Mouse (Mus musculus): Measurements from ENCODE around the gene Plekhh3. TPM values are rescaled to one million over a fixed set of nuclear protein-coding genes. Genes with fewer than 3 reads are reported as not detected.

The Plekhh3 gene
- polyA plus RNA-seq, 1 experiment from 2014 or later, result 1.1 TPM

DNA sequence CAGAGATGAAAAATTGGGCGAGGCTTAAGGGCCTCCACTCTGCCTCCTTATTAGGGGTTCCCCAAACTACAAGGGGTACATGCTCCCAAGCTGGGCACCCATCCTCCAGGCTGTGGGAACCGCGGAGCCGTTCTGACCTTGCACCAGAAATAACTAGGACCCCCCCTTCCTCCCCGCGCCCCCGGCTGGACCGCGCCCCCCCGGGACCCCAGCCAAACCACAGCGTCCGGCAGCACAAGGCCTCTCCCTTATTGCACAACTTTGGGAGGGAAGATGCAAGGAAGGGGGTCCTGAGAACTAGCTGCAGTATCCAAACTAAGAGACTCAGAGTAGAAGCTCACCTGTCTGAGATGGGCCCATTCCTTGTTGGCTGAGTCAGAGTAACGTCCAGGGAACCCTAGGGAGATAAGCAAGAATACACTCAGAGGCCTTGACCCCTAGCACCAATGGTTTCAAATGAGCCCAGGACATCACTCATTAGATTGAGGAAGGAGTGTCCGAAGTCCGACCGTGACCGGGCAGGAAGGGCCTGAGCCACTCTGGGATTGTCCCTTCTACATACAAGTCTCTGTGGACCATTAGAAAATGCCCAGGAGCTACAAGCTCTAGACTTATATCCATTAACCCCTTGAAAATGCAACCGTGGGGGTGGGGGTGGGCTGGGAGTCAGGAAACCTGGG, 2.7 kb downstream of the Plekhh3 start:
- Histone ChIP-seq H3K27me3 (peaks cover 100% of the 10 kb centered on the region), H3K4me3 (replicated peaks) (no peak overlapping the region), H3K4me1 (replicated peaks) (peaks cover 71% of the 10 kb centered on the region), H3K9ac (no peak overlapping the region), H3K4me2 (no peak overlapping the region), H3K9me3 (replicated peaks) (no peaks in the 10 kb centered on the region), H3K27ac (no peak overlapping the region), H3K36me3 (peaks cover 13% of the 10 kb centered on the region; the same call in 1 of the 2 replicates)
- DNase-seq (no peak), ATAC-seq (ENCODE audit: low read depth) (no peak)
- 30% methylated on average over 18 of the region's 18 CpGs for WGBS (ENCODE audit: insufficient replicate concordance)

DNA sequence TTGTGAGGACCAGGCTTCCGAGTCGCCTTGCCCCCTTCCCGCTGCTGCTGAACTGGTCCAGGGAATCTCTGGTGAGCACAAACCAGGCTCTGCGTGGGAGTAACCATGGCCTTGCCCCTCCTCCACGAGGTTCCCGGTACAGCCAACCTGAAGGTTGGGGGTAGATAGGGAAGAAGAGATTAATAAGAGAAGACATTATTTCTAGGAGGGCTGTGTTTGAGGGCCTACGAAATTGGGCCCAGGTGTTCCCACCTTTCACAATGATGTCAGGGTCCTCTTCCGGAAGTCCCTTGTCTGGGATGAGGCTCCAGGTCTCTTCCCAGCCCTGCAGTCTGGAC, 3.2 kb downstream of the Plekhh3 start:
- no peak overlapping the region for H3K4me2 ChIP-seq
- H3K36me3 ChIP-seq, result peaks cover 13% of the 10 kb centered on the region; the same call in 1 of the 2 replicates
- DNase-seq (no peak), ATAC-seq (ENCODE audit: low read depth) (no peak)
- no peak overlapping the region for H3K4me3 ChIP-seq (replicated peaks)
- H3K4me1 ChIP-seq (replicated peaks), result peaks cover 70% of the 10 kb centered on the region
- H3K9ac ChIP-seq, result no peak overlapping the region
- WGBS (ENCODE audit: insufficient replicate concordance), result 18% methylated on average over 8 of the region's 8 CpGs
- peaks cover 100% of the 10 kb centered on the region for H3K27me3 ChIP-seq
- no peak overlapping the region for H3K27ac ChIP-seq
- H3K9me3 ChIP-seq (replicated peaks), result no peaks in the 10 kb centered on the region

DNA sequence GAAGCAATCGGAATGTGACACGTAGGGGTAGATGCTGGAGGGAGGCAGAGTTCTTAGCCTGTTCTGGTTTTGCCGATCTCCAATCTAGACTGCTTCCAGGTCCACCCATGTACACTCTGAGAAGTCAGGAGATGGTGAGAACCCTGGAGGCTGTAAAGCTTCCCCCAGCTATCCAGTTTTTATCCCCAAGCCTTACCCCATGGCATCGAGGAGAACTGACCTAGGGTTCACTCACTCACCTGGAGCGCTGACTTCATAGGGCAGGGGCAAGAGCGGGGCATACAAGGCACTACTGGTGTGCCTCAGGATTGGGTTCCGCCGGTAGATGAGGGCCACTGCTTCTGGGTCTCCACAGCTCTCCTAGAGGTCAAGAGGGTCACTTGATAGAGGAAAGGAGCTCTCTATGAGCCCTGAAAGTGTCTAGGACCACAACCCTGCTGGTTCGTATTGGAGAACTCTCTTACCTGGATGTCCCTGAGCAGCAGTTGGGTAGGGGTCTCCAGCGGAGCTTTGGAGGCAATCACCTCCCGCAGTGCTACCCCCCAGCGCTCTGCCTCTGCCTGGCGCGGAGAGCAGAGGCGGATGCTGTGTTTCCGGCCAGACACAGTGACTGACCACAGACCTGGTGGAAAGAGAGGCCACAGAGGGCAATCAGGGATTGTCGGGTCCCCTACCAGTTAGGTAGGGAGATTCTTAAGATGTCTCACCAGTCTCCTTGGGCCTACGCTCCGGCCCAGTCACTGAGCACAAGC, 3.8 kb downstream of the Plekhh3 start:
- H3K4me3 ChIP-seq (replicated peaks), result no peak overlapping the region
- ATAC-seq (ENCODE audit: low read depth), result no peak
- 32% methylated on average over 19 of the region's 19 CpGs for WGBS (ENCODE audit: insufficient replicate concordance)
- peaks cover 69% of the 10 kb centered on the region for H3K4me1 ChIP-seq (replicated peaks)
- H3K9ac ChIP-seq, result no peak overlapping the region
- no peak overlapping the region for H3K4me2 ChIP-seq
- peaks cover 13% of the 10 kb centered on the region; the same call in 1 of the 2 replicates for H3K36me3 ChIP-seq
- H3K9me3 ChIP-seq (replicated peaks), result no peaks in the 10 kb centered on the region
- peaks cover 100% of the 10 kb centered on the region for H3K27me3 ChIP-seq
- H3K27ac ChIP-seq, result no peak overlapping the region
- no peak for DNase-seq

DNA sequence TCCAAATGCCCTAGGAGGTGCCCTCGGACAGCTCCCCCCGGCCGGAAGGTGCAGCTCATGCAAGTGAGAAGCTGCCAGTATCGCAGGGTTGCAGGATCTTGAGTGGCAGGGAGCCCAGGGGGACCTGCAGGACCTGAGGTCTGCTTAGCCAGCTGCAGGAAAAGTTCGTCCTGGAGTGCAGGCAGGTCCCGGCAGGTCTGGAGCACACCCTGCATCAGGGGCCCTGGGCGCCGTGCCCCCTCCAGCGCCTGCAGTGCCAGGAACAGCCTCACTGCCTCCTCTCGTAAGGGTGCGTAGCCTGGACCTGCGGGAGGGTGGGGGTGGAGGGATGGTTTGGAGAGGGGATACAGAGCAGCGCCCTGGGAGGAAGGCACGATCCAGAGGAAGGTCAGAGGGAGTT, 4.8 kb downstream of the Plekhh3 start:
- Histone ChIP-seq H3K4me3 (replicated peaks) (no peak overlapping the region), H3K4me2 (no peak overlapping the region), H3K27ac (no peak overlapping the region), H3K36me3 (peaks cover 13% of the 10 kb centered on the region; the same call in 1 of the 2 replicates), H3K9me3 (replicated peaks) (no peaks in the 10 kb centered on the region), H3K4me1 (replicated peaks) (peaks cover 60% of the 10 kb centered on the region), H3K27me3 (peaks cover 100% of the 10 kb centered on the region), H3K9ac (no peak overlapping the region)
- DNase-seq, result no peak
- WGBS (ENCODE audit: insufficient replicate concordance), result 51% methylated on average over 14 of the region's 14 CpGs
- ATAC-seq (ENCODE audit: low read depth), result no peak

DNA sequence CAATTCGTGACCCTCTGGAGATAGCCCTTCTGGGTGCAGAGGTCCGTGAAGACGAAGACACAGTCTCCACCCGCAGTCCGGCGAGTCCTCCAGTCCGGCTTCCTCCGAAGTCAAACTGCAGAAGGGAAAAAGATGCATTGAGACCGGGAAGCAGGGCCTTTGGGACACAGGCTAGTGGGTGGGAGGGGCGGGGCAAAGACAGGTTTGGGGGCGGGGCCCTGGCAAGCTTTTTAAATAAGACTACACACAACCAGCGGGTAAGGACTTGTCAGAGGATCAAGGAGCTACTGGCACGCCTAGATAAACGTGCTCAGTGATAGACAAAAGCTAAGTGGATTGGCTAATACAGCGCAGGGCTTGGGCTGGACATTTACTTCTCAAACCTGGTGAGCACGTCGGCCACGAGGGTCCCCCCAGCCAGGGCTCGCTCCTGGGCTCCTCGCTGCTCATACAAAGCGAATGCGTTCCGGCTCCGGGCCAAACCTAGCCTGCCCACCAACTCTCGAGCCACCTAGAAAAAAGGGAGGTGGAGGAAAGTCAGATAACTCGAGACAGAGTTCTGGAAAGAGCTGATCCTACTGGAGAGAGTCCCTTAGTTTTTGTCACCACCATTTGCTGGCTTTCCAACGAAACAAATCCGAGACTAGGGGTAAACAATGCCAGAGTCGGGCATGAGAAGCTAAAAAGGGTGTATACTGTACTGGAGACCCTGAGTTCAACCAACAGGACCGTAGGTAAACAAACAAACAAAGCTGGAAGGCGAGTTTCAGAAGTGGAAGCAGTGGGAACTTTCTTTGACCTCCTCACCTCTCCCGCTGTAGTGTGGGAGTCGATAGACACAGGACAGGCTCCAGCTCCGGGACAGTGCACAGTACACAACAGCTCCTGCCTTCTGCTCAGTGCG, 6.2 kb downstream of the Plekhh3 start:
- 17% methylated on average over 35 of the region's 35 CpGs for WGBS (ENCODE audit: insufficient replicate concordance)
- Histone ChIP-seq H3K36me3 (peaks cover 13% of the 10 kb centered on the region; the same call in 1 of the 2 replicates), H3K4me2 (peak overlapping the region; percentile 49; the same call in 1 of the 2 replicates), H3K9me3 (replicated peaks) (no peaks in the 10 kb centered on the region), H3K4me3 (replicated peaks) (peak overlapping the region; percentile 32), H3K4me1 (replicated peaks) (peaks cover 48% of the 10 kb centered on the region), H3K27ac (no peak overlapping the region), H3K9ac (no peak overlapping the region), H3K27me3 (peaks cover 96% of the 10 kb centered on the region)
- ATAC-seq (ENCODE audit: low read depth) (peak; percentile 42; the same call in 1 of the 2 replicates), DNase-seq (no peak)

DNA sequence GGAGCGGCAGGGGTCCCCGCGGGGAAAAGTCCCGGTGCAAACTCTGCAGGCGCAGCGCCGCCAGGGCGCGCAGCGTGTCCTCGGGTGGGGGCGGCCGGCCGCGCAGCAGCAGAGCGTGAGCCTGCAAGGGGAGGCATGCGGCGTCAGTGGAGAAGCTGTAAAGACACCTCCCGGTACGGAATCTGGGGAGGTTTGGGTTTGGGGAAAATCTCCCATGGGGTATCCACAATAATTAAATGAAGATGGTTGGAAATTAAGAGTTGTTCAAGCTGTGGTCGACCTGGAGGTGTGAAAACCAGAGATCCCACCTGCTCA, 6.8 kb downstream of the Plekhh3 start:
- 25% methylated on average over 21 of the region's 21 CpGs for WGBS (ENCODE audit: insufficient replicate concordance)
- H3K27me3 ChIP-seq, result peaks cover 94% of the 10 kb centered on the region
- H3K36me3 ChIP-seq, result peaks cover 13% of the 10 kb centered on the region; the same call in 1 of the 2 replicates
- H3K9me3 ChIP-seq (replicated peaks), result no peaks in the 10 kb centered on the region
- DNase-seq, result no peak
- H3K27ac ChIP-seq, result no peak overlapping the region
- peak overlapping the region; percentile 32 for H3K4me3 ChIP-seq (replicated peaks)
- peak overlapping the region; percentile 49 for H3K4me2 ChIP-seq
- peaks cover 41% of the 10 kb centered on the region for H3K4me1 ChIP-seq (replicated peaks)
- no peak overlapping the region for H3K9ac ChIP-seq
- no peak for ATAC-seq (ENCODE audit: low read depth)

DNA sequence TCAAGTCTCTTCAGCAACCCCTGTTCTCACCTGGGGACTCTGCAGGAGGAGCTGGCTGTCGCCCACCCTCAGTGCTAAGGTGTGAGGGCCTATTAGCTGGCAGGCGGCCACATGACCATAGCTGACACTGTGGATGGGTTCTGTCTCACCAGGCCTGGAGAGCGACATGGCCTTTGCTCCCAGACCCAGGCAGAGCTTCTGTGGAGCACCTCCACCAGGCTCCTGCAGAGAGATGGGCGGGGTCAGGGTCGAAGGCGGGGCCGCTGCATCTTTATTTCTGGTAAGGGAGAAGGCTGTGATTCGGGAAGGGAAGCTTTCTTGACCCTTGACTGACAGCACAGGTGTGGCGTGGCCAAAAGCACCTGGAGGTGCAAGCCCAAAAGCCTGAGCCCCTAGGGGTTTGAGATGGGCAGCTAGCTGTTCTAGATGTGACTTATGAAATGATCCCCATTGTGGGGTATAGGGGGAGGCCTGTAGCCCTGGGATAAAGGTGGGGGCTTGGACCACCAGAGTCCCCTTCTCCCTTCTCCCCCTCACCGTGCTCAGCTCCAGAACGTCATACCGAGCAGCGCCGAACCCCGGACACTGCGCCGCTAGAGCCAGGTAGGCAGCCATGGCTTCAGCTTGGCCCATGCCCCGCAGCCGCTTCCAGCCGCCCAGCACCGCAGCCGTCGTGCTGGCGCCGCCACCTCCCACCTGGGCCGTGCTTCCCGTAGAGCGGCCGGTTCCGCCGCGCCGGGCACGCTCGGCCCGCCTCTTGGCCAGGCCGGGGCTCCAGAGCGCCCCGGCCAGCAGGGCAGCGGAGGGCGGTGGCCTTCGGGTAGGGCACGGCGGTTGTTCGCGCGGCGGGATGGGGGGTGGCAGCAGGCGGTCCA, 7.4 kb downstream of the Plekhh3 start:
- Histone ChIP-seq H3K27me3 (peaks cover 94% of the 10 kb centered on the region), H3K36me3 (peaks cover 13% of the 10 kb centered on the region; the same call in 1 of the 2 replicates), H3K27ac (no peak overlapping the region), H3K4me1 (replicated peaks) (peaks cover 36% of the 10 kb centered on the region), H3K9me3 (replicated peaks) (no peaks in the 10 kb centered on the region), H3K9ac (no peak overlapping the region), H3K4me3 (replicated peaks) (peak overlapping the region; percentile 32), H3K4me2 (peak overlapping the region; percentile 49)
- 28% methylated on average over 49 of the region's 49 CpGs for WGBS (ENCODE audit: insufficient replicate concordance)
- ATAC-seq (ENCODE audit: low read depth) (no peak), DNase-seq (no peak)

DNA sequence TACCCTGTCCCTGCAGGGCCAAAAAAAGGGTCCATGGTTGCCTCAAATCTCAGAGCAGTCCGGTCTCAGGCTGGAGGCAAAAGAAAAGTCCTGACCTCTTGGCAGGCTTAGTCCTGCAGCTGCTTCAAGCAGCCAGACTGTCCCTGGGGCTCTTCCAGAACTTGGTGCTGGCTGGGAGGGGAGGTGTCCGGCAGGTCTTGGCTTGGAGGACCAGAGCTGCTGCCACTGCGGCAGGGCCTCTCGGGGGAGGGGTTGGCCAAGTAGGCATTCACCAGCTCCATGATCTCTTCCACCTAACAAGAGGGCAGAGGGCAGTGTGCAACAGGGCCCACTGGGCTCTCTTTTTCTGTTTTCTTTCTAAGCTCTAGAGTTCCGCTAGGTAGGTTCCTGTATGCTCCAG, 8.4 kb downstream of the Plekhh3 start:
- no peaks in the 10 kb centered on the region for H3K9me3 ChIP-seq (replicated peaks)
- no peak overlapping the region for H3K4me3 ChIP-seq (replicated peaks)
- H3K4me1 ChIP-seq (replicated peaks), result peaks cover 28% of the 10 kb centered on the region
- WGBS (ENCODE audit: insufficient replicate concordance), result 67% methylated on average over 5 of the region's 5 CpGs
- H3K27me3 ChIP-seq, result peaks cover 93% of the 10 kb centered on the region
- H3K9ac ChIP-seq, result no peak overlapping the region
- H3K36me3 ChIP-seq, result peaks cover 12% of the 10 kb centered on the region; the same call in 1 of the 2 replicates
- no peak overlapping the region for H3K4me2 ChIP-seq
- no peak overlapping the region for H3K27ac ChIP-seq
- ATAC-seq (ENCODE audit: low read depth) (no peak), DNase-seq (no peak)

DNA sequence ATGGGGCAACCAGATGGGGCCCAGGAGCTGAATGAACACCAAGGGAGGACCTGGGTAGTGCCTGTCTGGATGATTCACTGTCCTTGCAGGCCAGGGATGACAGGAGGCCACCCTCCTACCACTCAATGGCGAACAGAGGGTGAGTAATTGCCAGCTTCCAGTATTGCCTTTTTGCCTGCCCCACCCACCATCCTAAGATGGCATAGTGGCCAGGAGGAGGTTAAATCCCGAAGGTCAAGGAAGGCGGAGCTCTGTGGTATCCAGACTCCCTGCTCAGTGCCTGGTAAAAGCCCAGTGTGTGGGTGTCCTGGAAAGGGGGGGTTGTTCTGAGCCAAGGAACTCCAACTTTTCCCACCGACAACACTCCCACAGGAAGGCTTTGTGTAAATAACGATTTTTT, 8.8 kb downstream of the Plekhh3 start:
- Histone ChIP-seq H3K4me1 (replicated peaks) (peaks cover 24% of the 10 kb centered on the region), H3K27me3 (peaks cover 93% of the 10 kb centered on the region), H3K36me3 (peaks cover 7% of the 10 kb centered on the region; the same call in 1 of the 2 replicates), H3K4me2 (no peak overlapping the region), H3K9me3 (replicated peaks) (no peaks in the 10 kb centered on the region), H3K4me3 (replicated peaks) (no peak overlapping the region), H3K9ac (no peak overlapping the region), H3K27ac (no peak overlapping the region)
- ATAC-seq (ENCODE audit: low read depth) (no peak), DNase-seq (no peak)
- WGBS (ENCODE audit: insufficient replicate concordance), result 47% methylated on average over 5 of the region's 5 CpGs

DNA sequence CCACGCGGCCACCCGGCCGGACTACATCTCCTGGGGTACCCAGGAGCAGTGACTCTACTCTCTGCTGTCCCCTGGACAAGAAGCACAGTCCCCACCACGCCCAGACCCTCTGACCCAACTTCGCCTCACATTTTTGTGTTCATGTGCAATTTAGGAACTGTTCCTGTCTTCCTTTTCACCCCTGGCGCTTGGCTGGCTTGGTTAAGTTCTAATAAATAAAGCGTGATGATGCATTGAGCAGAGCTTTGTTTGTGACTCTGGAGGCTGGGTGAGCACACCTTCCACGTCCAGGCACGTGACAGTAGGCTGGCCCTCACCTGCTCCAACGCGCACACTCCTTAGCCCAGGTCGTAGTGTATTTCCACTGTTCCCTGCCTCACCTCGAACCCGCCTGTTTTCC, 9.6 kb downstream of the Plekhh3 start:
- DNase-seq (no peak), ATAC-seq (ENCODE audit: low read depth) (no peak)
- Histone ChIP-seq H3K27ac (no peak overlapping the region), H3K9ac (no peak overlapping the region), H3K4me3 (replicated peaks) (no peak overlapping the region), H3K4me1 (replicated peaks) (peaks cover 24% of the 10 kb centered on the region), H3K36me3 (peaks cover 3% of the 10 kb centered on the region; the same call in 1 of the 2 replicates), H3K27me3 (peaks cover 91% of the 10 kb centered on the region), H3K4me2 (no peak overlapping the region), H3K9me3 (replicated peaks) (no peaks in the 10 kb centered on the region)
- WGBS (ENCODE audit: insufficient replicate concordance), result 73% methylated on average over 15 of the region's 15 CpGs

Measured in liver, embryonic 13.5 days (tissue).